Mouse (Mus musculus) liver, adult 2 months (tissue): ENCODE results near the gene Wt1.

Experiments
- CTCF ChIP-seq: fragments of 200-500 bp; IDR thresholded peaks from 2 replicates; pipeline ENCODE4 v1.5.1; 2011; ENCODE audit warnings: low read depth, low read length, control low read depth
- POLR2A ChIP-seq: fragments of 200-500 bp; IDR thresholded peaks from 2 replicates; pipeline ENCODE4 v1.6.1; 2011; ENCODE audit warnings: low read length, control low read depth; ENCODE audit not compliant: insufficient read depth; ENCODE audit errors: extremely low read depth

- TF ChIP-seq POLR2A (no peak), CTCF (no peak)
Measured at GRCm38 (mm10) chr2:105143731-105144130, 17.4 kb downstream of the Wt1 start.
